Mouse (Mus musculus): ENCODE data around the gene Hoxd13.

- TF ChIP-seq EP300 (IDR thresholded peaks at IDR 0.05; ENCODE audit: low read depth) (no peak), CTCF (IDR thresholded peaks at IDR 0.05; ENCODE audit: low read depth) (peak; percentile 75)
Observed at GRCm38 (mm10) chr2:74672481-74673362, 4.6 kb downstream of the Hoxd13 start.

Measured in liver, postnatal 0 days (tissue).